Mouse (Mus musculus) myocyte (in vitro differentiated cells): ENCODE measurements around the gene Irf2. TPM values are rescaled to one million over a fixed set of nuclear protein-coding genes. Genes with fewer than 3 reads are reported as not detected.

Experiments
- H3K27me3 ChIP-seq: one replicate; pipeline ENCODE4 v1.6.1; 2011; ENCODE audit not compliant: control insufficient read depth, insufficient read depth, insufficient read length
- H3K36me3 ChIP-seq: one replicate; pipeline ENCODE4 v1.6.1; 2011; ENCODE audit not compliant: control insufficient read depth, insufficient read depth
- H3K4me2 ChIP-seq: one replicate; pipeline ENCODE4 v1.6.1; 2011; ENCODE audit warnings: low read depth, control low read depth
- H3K4me3 ChIP-seq: one replicate; pipeline ENCODE4 v1.5.1; 2011; ENCODE audit warnings: mild to moderate bottlenecking, control low read depth, moderate library complexity
- H3K79me2 ChIP-seq: one replicate; pipeline ENCODE4 v1.6.1; 2011; ENCODE audit not compliant: control insufficient read depth, insufficient read depth
- H3ac ChIP-seq: one replicate; pipeline ENCODE4 v1.6.1; 2011; ENCODE audit not compliant: control insufficient read depth, insufficient read length
- CEBPB ChIP-seq: IDR thresholded peaks from 2 replicates; pipeline ENCODE4 v1.6.1; 2011; ENCODE audit warnings: mild to moderate bottlenecking, moderate library complexity; ENCODE audit not compliant: poor library complexity, insufficient read depth, severe bottlenecking
- E2F4 ChIP-seq: IDR thresholded peaks from one replicate; pipeline ENCODE4 v1.6.1; 2011; ENCODE audit warnings: mild to moderate bottlenecking, control low read depth, moderate library complexity; ENCODE audit not compliant: insufficient read depth
- MAX ChIP-seq: IDR thresholded peaks from one replicate; pipeline ENCODE4 v1.6.1; 2011; ENCODE audit warnings: low read depth, mild to moderate bottlenecking, control low read depth
- MYOD1 ChIP-seq, 3 experiments: IDR thresholded peaks; one replicate each; pipeline ENCODE4 v1.6.1; 2011; ENCODE audit warnings: control low read depth in 2 of 3, low read depth in 2 of 3, mild to moderate bottlenecking in 2 of 3, moderate library complexity in 1 of 3; ENCODE audit not compliant: insufficient read length in 2 of 3, control insufficient read depth in 1 of 3
- MYOG ChIP-seq, 3 experiments: IDR thresholded peaks; one replicate each; pipeline ENCODE4 v1.6.1; 2011; ENCODE audit warnings: control low read depth in 2 of 3, low read depth in 2 of 3, mild to moderate bottlenecking in 2 of 3; ENCODE audit not compliant: insufficient read length in 2 of 3, control insufficient read depth in 1 of 3, insufficient read depth in 1 of 3
- POLR2A ChIP-seq: IDR thresholded peaks from one replicate; pipeline ENCODE4 v1.6.1; 2011; ENCODE audit warnings: low read depth, mild to moderate bottlenecking, control low read depth, moderate library complexity; ENCODE audit not compliant: insufficient read length
- POLR2AphosphoS2 ChIP-seq: IDR thresholded peaks from one replicate; pipeline ENCODE4 v1.6.1; 2011; ENCODE audit warnings: low read depth, control low read depth; ENCODE audit not compliant: insufficient read length
- REST ChIP-seq: IDR thresholded peaks from one replicate; pipeline ENCODE4 v1.6.1; 2011; ENCODE audit warnings: mild to moderate bottlenecking, control low read depth, moderate library complexity; ENCODE audit not compliant: insufficient read depth, insufficient read length
- SRF ChIP-seq: IDR thresholded peaks from one replicate; pipeline ENCODE4 v1.6.1; 2011; ENCODE audit warnings: low read depth; ENCODE audit not compliant: control insufficient read depth, insufficient read length
- TCF12 ChIP-seq: IDR thresholded peaks from one replicate; pipeline ENCODE4 v1.6.1; 2011; ENCODE audit warnings: mild to moderate bottlenecking, control low read depth; ENCODE audit not compliant: poor library complexity, insufficient read depth, severe bottlenecking
- TCF3 ChIP-seq: IDR thresholded peaks from one replicate; pipeline ENCODE4 v1.6.1; 2011; ENCODE audit warnings: low read depth, control low read depth; ENCODE audit not compliant: insufficient read length
- USF1 ChIP-seq: IDR thresholded peaks from one replicate; pipeline ENCODE4 v1.6.1; 2011; ENCODE audit warnings: low read depth, mild to moderate bottlenecking, control low read depth, moderate library complexity
- polyA plus RNA-seq: library from polyadenylated mRNA; unstranded; fragments of >200 nt; fragmentation: generic; extraction: Trizol; gene quantifications from one replicate; pipeline ENCODE4 v1.2.1, GENCODE M21; 2012; ENCODE audit warnings: missing spikeins

Irf2 gene
- polyA plus RNA-seq, 1 experiment: 8.8 TPM

GRCm38 (mm10) chr8:46777760-46778460 lies 38.4 kb downstream of the Irf2 start:
- no peak for TF ChIP-seq MYOG (IDR thresholded peaks at IDR 0.05; ENCODE audit: control insufficient read depth in 1 of 3, insufficient read depth in 1 of 3, insufficient read length in 2 of 3, low read depth in 2 of 3)
- TF ChIP-seq MYOD1 (IDR thresholded peaks at IDR 0.05; ENCODE audit: control insufficient read depth in 1 of 3, insufficient read length in 2 of 3, low read depth in 2 of 3): no peak
- no peak for TF ChIP-seq MAX
- no peak for TF ChIP-seq TCF3
- no peak for TF ChIP-seq POLR2A
- no peak for TF ChIP-seq USF1
- TF ChIP-seq CEBPB: no peak
- TF ChIP-seq TCF12: no peak
- no peak for TF ChIP-seq E2F4
- no peak for TF ChIP-seq REST
- no peak for TF ChIP-seq POLR2AphosphoS2
- TF ChIP-seq SRF: no peak
- H3K36me3 ChIP-seq: no peaks in the 10 kb centered on the region
- H3K4me2 ChIP-seq: no peak overlapping the region

DNA sequence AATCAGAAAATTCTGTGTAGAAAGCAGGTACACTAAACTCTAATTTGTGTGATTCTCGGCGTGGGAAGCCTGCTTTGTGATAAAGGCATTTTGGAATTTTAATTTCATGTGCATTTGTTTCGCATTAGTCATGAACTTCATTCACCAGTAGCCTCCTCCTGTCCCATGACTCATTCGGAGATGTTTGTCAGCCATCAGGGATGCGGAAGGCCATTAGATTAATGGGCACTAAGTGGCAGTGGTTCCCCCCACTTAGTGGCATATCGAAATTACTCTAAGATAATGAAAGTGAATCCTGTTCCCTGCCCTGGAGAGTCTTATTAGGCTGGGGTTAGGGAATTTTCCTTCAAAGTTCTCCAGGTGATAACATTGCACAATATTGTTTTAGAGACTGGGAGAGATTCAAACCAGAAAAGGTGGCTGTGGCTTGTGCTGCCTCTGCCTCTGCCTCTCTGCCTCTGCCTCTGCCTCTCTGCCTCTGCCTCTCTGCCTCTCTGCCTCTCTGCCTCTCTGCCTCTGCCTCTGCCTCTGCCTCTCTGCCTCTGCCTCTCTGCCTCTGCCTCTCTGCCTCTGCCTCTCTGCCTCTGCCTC lies 41.6 kb downstream of the Irf2 start:
- TF ChIP-seq CEBPB (peak; percentile 43; the same call in 1 of the 2 replicates), MAX (no peak)
- H3K4me3 ChIP-seq: no peak overlapping the region
- H3K36me3 ChIP-seq: no peaks in the 10 kb centered on the region
- H3ac ChIP-seq: no peak overlapping the region
- no peaks in the 10 kb centered on the region for H3K27me3 ChIP-seq
- H3K4me2 ChIP-seq: peak overlapping the region; percentile 79
- H3K79me2 ChIP-seq: peaks cover 64% of the 10 kb centered on the region

More at GRCm38 (mm10) chr8:46777760-46778460, 38.4 kb downstream of the Irf2 start:
- Histone ChIP-seq H3K4me3 (no peak overlapping the region), H3K79me2 (peaks cover 61% of the 10 kb centered on the region), H3ac (no peak overlapping the region), H3K27me3 (no peaks in the 10 kb centered on the region)

- no peak overlapping the region for H3K4me3 ChIP-seq
- H3K79me2 ChIP-seq: peaks cover 65% of the 10 kb centered on the region
- H3K36me3 ChIP-seq: no peaks in the 10 kb centered on the region
- no peak overlapping the region for H3ac ChIP-seq
- TF ChIP-seq REST (no peak), MAX (no peak), CEBPB (no peak), E2F4 (no peak), POLR2A (no peak), TCF3 (no peak), TCF12 (no peak), SRF (no peak), MYOD1 (IDR thresholded peaks at IDR 0.05; ENCODE audit: control insufficient read depth in 1 of 3, insufficient read length in 2 of 3, low read depth in 2 of 3) (no peak), USF1 (no peak), MYOG (IDR thresholded peaks at IDR 0.05; ENCODE audit: control insufficient read depth in 1 of 3, insufficient read depth in 1 of 3, insufficient read length in 2 of 3, low read depth in 2 of 3) (no peak)
- no peaks in the 10 kb centered on the region for H3K27me3 ChIP-seq
- no peak overlapping the region for H3K4me2 ChIP-seq
Observed at GRCm38 (mm10) chr8:46782254-46782653, 42.7 kb downstream of the Irf2 start.

GRCm38 (mm10) chr8:46785070-46785469 lies 45.5 kb downstream of the Irf2 start:
- TF ChIP-seq CEBPB: no peak
- TF ChIP-seq USF1: no peak
- TF ChIP-seq E2F4: no peak
- TF ChIP-seq POLR2A: no peak
- no peak for TF ChIP-seq TCF3
- TF ChIP-seq POLR2AphosphoS2: no peak
- no peak for TF ChIP-seq MYOD1 (IDR thresholded peaks at IDR 0.05; ENCODE audit: control insufficient read depth in 1 of 3, insufficient read length in 2 of 3, low read depth in 2 of 3)
- no peak for TF ChIP-seq MYOG (IDR thresholded peaks at IDR 0.05; ENCODE audit: control insufficient read depth in 1 of 3, insufficient read depth in 1 of 3, insufficient read length in 2 of 3, low read depth in 2 of 3)
- no peak for TF ChIP-seq REST
- TF ChIP-seq TCF12: no peak
- TF ChIP-seq SRF: no peak
- TF ChIP-seq MAX: no peak

GRCm38 (mm10) chr8:46785926-46786325 lies 46.4 kb downstream of the Irf2 start:
- Histone ChIP-seq H3K4me2 (no peak overlapping the region), H3K27me3 (no peaks in the 10 kb centered on the region), H3ac (no peak overlapping the region), H3K36me3 (no peaks in the 10 kb centered on the region), H3K4me3 (no peak overlapping the region), H3K79me2 (peaks cover 79% of the 10 kb centered on the region)
- no peak for TF ChIP-seq TCF3
- TF ChIP-seq MAX: no peak
- TF ChIP-seq POLR2AphosphoS2: no peak
- no peak for TF ChIP-seq REST
- no peak for TF ChIP-seq SRF
- TF ChIP-seq TCF12: no peak
- TF ChIP-seq MYOG (IDR thresholded peaks at IDR 0.05; ENCODE audit: control insufficient read depth in 1 of 3, insufficient read depth in 1 of 3, insufficient read length in 2 of 3, low read depth in 2 of 3): no peak
- TF ChIP-seq E2F4: no peak
- TF ChIP-seq USF1: no peak
- no peak for TF ChIP-seq MYOD1 (IDR thresholded peaks at IDR 0.05; ENCODE audit: control insufficient read depth in 1 of 3, insufficient read length in 2 of 3, low read depth in 2 of 3)

More at GRCm38 (mm10) chr8:46785070-46785469, 45.5 kb downstream of the Irf2 start:
- Histone ChIP-seq H3ac (no peak overlapping the region), H3K79me2 (peaks cover 70% of the 10 kb centered on the region), H3K27me3 (no peaks in the 10 kb centered on the region), H3K36me3 (no peaks in the 10 kb centered on the region), H3K4me3 (no peak overlapping the region), H3K4me2 (no peak overlapping the region)
